Mouse (Mus musculus): ENCODE data around the gene Ccr1. TPM values are rescaled to one million over a fixed set of nuclear protein-coding genes. Genes with fewer than 3 reads are reported as not detected.
"Not testable (repeated sequence)": the region's sequence is repeated elsewhere in the genome, so short reads cannot be mapped to it uniquely, and the experiment has no call there.

Ccr1 gene
- polyA plus RNA-seq, 1 experiment from 2014 or later, result 1.0 TPM

- Histone ChIP-seq H3K4me3 (replicated peaks) (no peak overlapping the region), H3K9ac (no peak overlapping the region), H3K36me3 (replicated peaks) (no peaks in the 10 kb centered on the region), H3K4me1 (peaks cover 6% of the 10 kb centered on the region), H3K27me3 (no peaks in the 10 kb centered on the region), H3K9me3 (no peaks in the 10 kb centered on the region), H3K4me2 (no peak overlapping the region), H3K27ac (no peak overlapping the region)
- no peak for ATAC-seq (ENCODE audit: low FRiP score)
- WGBS, result 87% methylated on average over 3 of the region's 3 CpGs
These were observed 38.0 kb downstream of the Ccr1 start for GRCm38 (mm10) chr9:123930476-123930875.

- Histone ChIP-seq H3K36me3 (replicated peaks) (no peaks in the 10 kb centered on the region), H3K4me2 (no peak overlapping the region), H3K4me3 (replicated peaks) (no peak overlapping the region), H3K27ac (no peak overlapping the region), H3K9me3 (no peaks in the 10 kb centered on the region), H3K4me1 (peaks cover 7% of the 10 kb centered on the region), H3K9ac (no peak overlapping the region), H3K27me3 (no peaks in the 10 kb centered on the region)
- no peak for ATAC-seq (ENCODE audit: low FRiP score)
- 86% methylated on average over 4 of the region's 4 CpGs for WGBS
These were observed 38.6 kb downstream of the Ccr1 start for GRCm38 (mm10) chr9:123929936-123930335.

- H3K9me3 ChIP-seq, result 0 out of 2 replicates have a peak, but pooled peaks cover 2% of the 10 kb centered on the region
- H3K4me2 ChIP-seq, result no peak overlapping the region
- no peaks in the 10 kb centered on the region for H3K36me3 ChIP-seq (replicated peaks)
- no peak for ATAC-seq (ENCODE audit: low FRiP score)
- H3K4me1 ChIP-seq, result peaks cover 12% of the 10 kb centered on the region
- H3K27ac ChIP-seq, result no peak overlapping the region
- no peaks in the 10 kb centered on the region for H3K27me3 ChIP-seq
- no peak overlapping the region for H3K4me3 ChIP-seq (replicated peaks)
- WGBS, result 58% methylated on average over 8 of the region's 8 CpGs
- H3K9ac ChIP-seq, result no peak overlapping the region
These were observed 39.7 kb downstream of the Ccr1 start for GRCm38 (mm10) chr9:123928759-123929246.

DNA sequence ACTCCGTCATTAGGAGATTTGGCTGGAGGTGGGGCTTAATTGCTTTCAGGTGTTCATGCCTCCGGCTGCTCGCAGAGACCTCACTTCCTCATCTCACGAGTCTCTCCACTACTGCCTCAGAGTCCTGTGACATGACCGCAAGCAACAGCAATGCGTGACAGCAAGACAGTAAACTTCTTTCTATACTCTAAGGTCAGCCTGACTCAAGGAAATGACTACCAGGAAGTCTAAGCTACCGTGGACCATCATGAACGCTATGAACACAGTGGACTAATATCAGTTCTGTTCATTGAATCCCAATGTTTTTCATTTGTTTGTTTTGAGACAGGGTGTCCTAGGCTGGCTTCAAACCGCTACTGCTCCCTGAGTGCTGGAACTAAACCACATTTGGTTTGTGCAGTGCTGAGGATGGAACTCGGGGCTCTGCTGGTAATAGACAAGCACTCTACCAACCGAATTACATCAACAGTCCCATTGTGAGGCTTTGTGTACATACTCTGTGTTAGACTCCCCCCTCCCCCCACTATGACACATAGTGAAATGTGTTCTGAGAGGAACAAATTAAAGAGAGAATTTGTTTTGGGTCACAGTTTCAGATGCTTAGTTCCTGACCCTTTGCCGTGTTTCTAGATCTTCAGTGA is 40.3 kb downstream of the Ccr1 start:
- Histone ChIP-seq H3K4me2 (no peak overlapping the region), H3K4me3 (replicated peaks) (no peak overlapping the region), H3K4me1 (peaks cover 17% of the 10 kb centered on the region), H3K36me3 (replicated peaks) (no peaks in the 10 kb centered on the region), H3K9ac (no peak overlapping the region), H3K27me3 (peaks cover 4% of the 10 kb centered on the region; the same call in 1 of the 2 replicates), H3K9me3 (0 out of 2 replicates have a peak, but pooled peaks cover 2% of the 10 kb centered on the region), H3K27ac (no peak overlapping the region)
- no peak for ATAC-seq (ENCODE audit: low FRiP score)
- WGBS, result 78% methylated on average over 12 of the region's 12 CpGs

DNA sequence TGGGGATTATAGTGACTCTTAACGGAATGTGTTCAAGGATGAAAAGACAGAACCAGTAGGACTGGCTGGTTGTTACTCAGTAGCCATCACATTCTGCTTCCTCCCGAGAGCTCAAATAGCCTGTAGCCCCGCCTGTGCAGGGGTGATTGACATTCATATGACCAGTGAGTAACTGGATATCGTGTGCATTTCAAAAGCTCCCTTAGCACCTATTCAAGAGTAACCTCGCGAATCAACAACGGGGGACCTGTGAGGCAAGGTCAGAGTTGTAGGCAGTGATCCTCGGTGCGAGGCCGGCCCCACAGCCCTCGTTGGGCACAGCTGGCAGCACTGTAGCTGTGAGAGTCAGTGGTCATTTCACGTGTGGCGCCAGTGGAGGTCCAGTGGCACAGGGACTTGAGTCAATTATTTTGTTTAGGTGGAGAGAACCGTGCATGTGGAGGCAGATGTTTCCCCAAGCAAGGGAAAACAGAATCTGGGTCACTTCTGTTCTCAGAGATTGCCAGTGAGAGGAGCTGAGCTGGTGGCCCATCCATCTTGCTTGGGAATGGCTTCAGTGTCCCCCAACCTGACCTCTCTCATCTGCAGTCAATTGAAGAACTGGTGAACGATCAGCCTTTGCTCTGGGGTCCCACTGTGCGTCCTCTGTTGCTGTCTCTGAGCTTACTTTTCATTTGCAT is 41.1 kb downstream of the Ccr1 start:
- Histone ChIP-seq H3K9ac (no peak overlapping the region), H3K9me3 (0 out of 2 replicates have a peak, but pooled peaks cover 2% of the 10 kb centered on the region), H3K4me3 (replicated peaks) (no peak overlapping the region), H3K4me2 (no peak overlapping the region), H3K27me3 (peaks cover 4% of the 10 kb centered on the region; the same call in 1 of the 2 replicates), H3K36me3 (replicated peaks) (no peaks in the 10 kb centered on the region), H3K4me1 (peaks cover 17% of the 10 kb centered on the region), H3K27ac (no peak overlapping the region)
- WGBS, result 68% methylated on average over 16 of the region's 16 CpGs
- no peak for ATAC-seq (ENCODE audit: low FRiP score)

GRCm38 (mm10) chr9:123926041-123926440 is 42.5 kb downstream of the Ccr1 start:
- H3K9me3 ChIP-seq; ATAC-seq (ENCODE audit: low FRiP score); H3K27me3 ChIP-seq; H3K36me3 ChIP-seq (replicated peaks): not testable (repeated sequence)
- Histone ChIP-seq H3K4me1 (peaks cover 17% of the 10 kb centered on the region), H3K27ac (peak overlapping the region; percentile 33), H3K4me2 (peak overlapping the region; percentile 73), H3K9ac (peak overlapping the region; percentile 40), H3K4me3 (replicated peaks) (peak overlapping the region; percentile 59)
- 7% methylated on average over 5 of the region's 5 CpGs for WGBS

DNA sequence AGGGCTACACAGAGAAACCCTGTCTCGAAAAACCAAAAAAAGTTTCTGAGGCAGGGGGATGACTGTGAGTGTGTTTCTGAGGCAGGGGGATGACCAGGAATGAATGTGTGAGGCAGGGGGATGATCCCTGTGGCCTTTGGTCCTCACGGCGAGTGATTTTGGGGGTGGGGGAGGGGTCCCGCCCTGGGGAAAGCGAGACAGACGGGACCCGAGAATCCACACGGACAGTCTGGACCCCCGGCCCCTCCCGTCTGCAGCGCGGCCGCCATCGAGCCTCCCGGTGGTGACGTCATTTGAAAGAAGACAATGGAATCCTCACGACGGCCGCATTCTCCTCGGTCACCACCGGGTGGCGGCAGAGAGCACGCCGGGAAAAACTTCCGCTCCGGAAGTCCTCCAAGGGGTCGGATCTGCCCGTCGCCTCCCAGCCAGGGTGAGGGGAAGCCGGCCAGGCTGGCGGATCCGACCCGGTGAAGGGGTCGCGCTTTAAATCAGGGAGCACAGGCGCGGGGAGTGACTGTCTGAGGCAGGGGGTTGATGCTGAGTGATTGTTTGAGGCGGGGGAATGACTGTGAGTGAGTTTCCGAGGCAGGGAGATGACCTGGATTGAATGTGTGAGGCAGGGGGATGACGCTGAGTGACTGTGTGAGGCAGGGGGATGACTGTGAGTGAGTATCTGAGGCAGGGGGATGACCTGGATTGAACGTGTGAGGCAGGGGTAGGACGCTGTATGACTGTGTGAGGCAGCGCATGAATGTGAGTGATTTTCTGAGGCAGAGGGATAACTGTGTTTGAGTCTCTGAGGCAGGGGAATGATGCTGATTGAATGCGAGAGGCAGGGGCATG is 43.2 kb downstream of the Ccr1 start:
- Histone ChIP-seq H3K4me1 (peaks cover 17% of the 10 kb centered on the region), H3K27me3 (peaks cover 4% of the 10 kb centered on the region; the same call in 1 of the 2 replicates), H3K4me3 (replicated peaks) (peak overlapping the region; percentile 59), H3K27ac (peak overlapping the region; percentile 97), H3K9me3 (0 out of 2 replicates have a peak, but pooled peaks cover 2% of the 10 kb centered on the region), H3K36me3 (replicated peaks) (no peaks in the 10 kb centered on the region), H3K9ac (peak overlapping the region; percentile 70), H3K4me2 (peak overlapping the region; percentile 73)
- WGBS, result 6% methylated on average over 43 of the region's 44 CpGs
- ATAC-seq (ENCODE audit: low FRiP score), result peak; percentile 88

GRCm38 (mm10) chr9:123924589-123925066 is 43.9 kb downstream of the Ccr1 start:
- Histone ChIP-seq H3K4me3 (replicated peaks) (peak overlapping the region; percentile 59), H3K4me1 (peaks cover 17% of the 10 kb centered on the region), H3K4me2 (peak overlapping the region; percentile 73), H3K27ac (peak overlapping the region; percentile 97), H3K9me3 (0 out of 2 replicates have a peak, but pooled peaks cover 2% of the 10 kb centered on the region), H3K27me3 (peaks cover 4% of the 10 kb centered on the region; the same call in 1 of the 2 replicates), H3K9ac (peak overlapping the region; percentile 70), H3K36me3 (replicated peaks) (no peaks in the 10 kb centered on the region)
- WGBS, result under 1% methylated on average over 47 of the region's 49 CpGs
- peak; percentile 91 for ATAC-seq (ENCODE audit: low FRiP score)

DNA sequence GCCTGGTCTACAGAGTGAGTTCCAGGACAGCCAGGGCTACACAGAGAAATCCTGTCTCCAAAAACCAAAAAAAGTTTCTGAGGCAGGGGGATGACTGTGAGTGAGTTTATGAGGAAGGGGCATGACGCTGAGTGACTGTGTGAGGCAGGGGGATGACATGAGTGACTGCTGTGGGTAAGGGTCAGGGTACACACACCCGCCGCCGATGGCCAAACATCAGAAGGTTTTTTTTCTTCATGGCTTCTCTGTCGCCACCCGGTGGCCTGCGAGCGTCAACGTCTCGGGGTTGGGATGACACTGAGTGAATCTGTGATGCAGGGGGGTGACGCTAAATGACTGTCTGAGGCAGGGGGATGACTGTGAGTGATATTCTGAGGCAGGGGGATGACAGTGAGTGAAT is 44.5 kb downstream of the Ccr1 start:
- under 1% methylated on average over 11 of the region's 11 CpGs for WGBS
- ATAC-seq (ENCODE audit: low FRiP score), result peak; percentile 71
- H3K4me3 ChIP-seq (replicated peaks), result peak overlapping the region; percentile 59
- H3K27ac ChIP-seq, result peak overlapping the region; percentile 97; the same call in 1 of the 2 replicates
- H3K27me3 ChIP-seq; H3K36me3 ChIP-seq (replicated peaks); H3K9me3 ChIP-seq: not testable (repeated sequence)
- H3K4me2 ChIP-seq, result peak overlapping the region; percentile 73
- H3K9ac ChIP-seq, result peak overlapping the region; percentile 70
- H3K4me1 ChIP-seq, result peaks cover 17% of the 10 kb centered on the region

DNA sequence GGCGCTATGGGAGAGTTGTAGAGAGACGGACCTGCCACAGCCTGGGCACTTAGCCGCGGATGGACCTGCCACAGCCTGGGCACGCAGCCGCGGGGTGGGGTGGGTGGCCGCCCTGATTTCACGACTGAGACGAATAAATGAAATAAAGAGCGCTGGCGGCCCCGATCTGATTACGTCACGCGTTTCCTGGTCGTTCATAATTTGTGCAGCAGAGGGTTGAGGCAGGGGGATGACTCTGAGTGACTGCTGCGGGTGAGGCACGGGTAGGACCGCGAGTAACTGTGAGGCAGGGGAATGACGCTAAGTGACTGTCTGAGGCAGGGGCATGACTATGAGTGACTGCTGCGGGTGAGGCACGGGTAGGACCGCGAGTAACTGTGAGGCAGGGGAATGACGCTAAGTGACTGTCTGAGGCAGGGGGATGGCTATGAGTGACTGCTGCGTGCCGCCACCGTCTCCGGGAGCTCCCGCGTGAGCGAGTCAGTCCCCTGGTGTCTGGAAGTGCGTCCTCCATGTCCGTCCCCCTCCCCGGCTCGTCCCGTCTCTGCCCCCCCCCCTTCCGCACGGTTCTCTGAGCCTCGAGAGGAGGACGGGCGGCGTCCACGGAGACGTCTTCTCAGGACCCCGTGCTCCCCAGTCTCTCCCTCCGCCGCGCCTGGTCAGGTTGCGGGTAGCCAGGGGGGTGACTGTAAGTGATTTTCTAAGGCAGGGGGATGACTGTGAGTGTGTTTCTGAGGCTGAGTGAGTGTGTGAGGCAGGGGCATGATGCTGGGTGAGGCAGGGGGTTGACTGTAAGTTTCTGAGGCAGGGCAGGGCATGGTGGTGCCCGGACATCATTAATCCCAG is 45.1 kb downstream of the Ccr1 start:
- peaks cover 17% of the 10 kb centered on the region for H3K4me1 ChIP-seq
- no peaks in the 10 kb centered on the region for H3K36me3 ChIP-seq (replicated peaks)
- H3K27me3 ChIP-seq, result peaks cover 4% of the 10 kb centered on the region; the same call in 1 of the 2 replicates
- peak overlapping the region; percentile 33 for H3K9ac ChIP-seq
- H3K27ac ChIP-seq, result peak overlapping the region; percentile 68
- WGBS, result under 1% methylated on average over 43 of the region's 53 CpGs
- H3K4me2 ChIP-seq, result peak overlapping the region; percentile 73
- 0 out of 2 replicates have a peak, but pooled peaks cover 2% of the 10 kb centered on the region for H3K9me3 ChIP-seq
- peak overlapping the region; percentile 59 for H3K4me3 ChIP-seq (replicated peaks)
- peak; percentile 7 for ATAC-seq (ENCODE audit: low FRiP score)

Data from forebrain, embryonic 12.5 days (tissue).